ENCODE assay signal across 8 mouse cellular contexts in genomic region chr9:98985800-98986475, GRCm38 (mm10). TPM values are rescaled to one million over a fixed set of nuclear protein-coding genes. Genes with fewer than 3 reads are reported as not detected.
DNase-seq lines count a peak whose midpoint lies in the region; ATAC-seq and TF ChIP-seq lines count a peak whose summit lies in the region.

TSS of gene Faim (plus strand) at chr9:98986373.

- H3K9ac ChIP-seq in kidney, embryonic 14.5 days (ENCODE audit: low read depth, low read length): peak within 1 kb of the TSS; percentile 67
- H3K9ac ChIP-seq in limb, embryonic 15.5 days: peak within 1 kb of the TSS; percentile 54

- no peaks in the 10 kb centered on the region for H3K36me3 ChIP-seq in kidney, embryonic 14.5 days (ENCODE audit: control insufficient read depth, insufficient read depth, low read length)
- no peaks in the 10 kb centered on the region for H3K36me3 ChIP-seq in limb, embryonic 15.5 days

- DNase-seq in A20 (ENCODE audit: low read depth, low spot score): peak; percentile 99
- peak; percentile 98 to 99 for DNase-seq in heart, adult 9 months (ENCODE audit: low spot score in 2 of 2)
- DNase-seq in monocyte, adult 2 months (ENCODE audit: low read depth in 1 of 2, low spot score in 2 of 2): peak; percentile 99 to 100
- peak; percentile 99 to 100 for DNase-seq in spleen, postnatal 36 days (ENCODE audit: low spot score in 2 of 2)

- H3K4me1 ChIP-seq in bone marrow macrophage, adult 2 months (ENCODE audit: control insufficient read depth, insufficient read depth, low read length): peaks cover 7% of the 10 kb centered on the region
- H3K4me1 ChIP-seq in embryonic fibroblast, embryonic 13.5 days (ENCODE audit: control insufficient read depth, insufficient read depth, low read length): peaks cover 3% of the 10 kb centered on the region
- peaks cover 3% of the 10 kb centered on the region; the same call in 1 of the 2 replicates for H3K4me1 ChIP-seq in kidney, embryonic 14.5 days (ENCODE audit: control insufficient read depth, insufficient read depth, low read length)
- peaks cover 10% of the 10 kb centered on the region; the same call in 1 of the 2 replicates for H3K4me1 ChIP-seq in limb, embryonic 15.5 days

- H3K9me3 ChIP-seq in kidney, embryonic 14.5 days (ENCODE audit: control insufficient read depth, low read length): no peaks in the 10 kb centered on the region
- no peaks in the 10 kb centered on the region for H3K9me3 ChIP-seq in limb, embryonic 15.5 days

- peak within 1 kb of the TSS; percentile 91 for H3K4me3 ChIP-seq in bone marrow macrophage, adult 2 months (ENCODE audit: insufficient read depth, low read length)
- H3K4me3 ChIP-seq in embryonic fibroblast, embryonic 13.5 days (ENCODE audit: insufficient read depth, low read length): peak within 1 kb of the TSS; percentile 98
- peak within 1 kb of the TSS; percentile 81 for H3K4me3 ChIP-seq in kidney, embryonic 14.5 days (ENCODE audit: low read length)
- H3K4me3 ChIP-seq in limb, embryonic 15.5 days: peak within 1 kb of the TSS; percentile 87

- peak; percentile 83 for TF ChIP-seq POLR2A in bone marrow macrophage, adult 2 months (IDR thresholded peaks at IDR 0.05; ENCODE audit: borderline replicate concordance, low read depth, low read length)
- TF ChIP-seq POLR2A in embryonic fibroblast, embryonic 13.5 days (IDR thresholded peaks at IDR 0.05; ENCODE audit: low read depth, low read length): peak; percentile 98

- TF ChIP-seq CTCF in bone marrow macrophage, adult 2 months (IDR thresholded peaks at IDR 0.05; ENCODE audit: low read depth, low read length): no peak
- TF ChIP-seq CTCF in embryonic fibroblast, embryonic 13.5 days (IDR thresholded peaks at IDR 0.05; ENCODE audit: borderline replicate concordance, insufficient read depth, low read length): 0 out of 2 replicates have a peak, but pooled peaks have one; percentile 7

- under 1% methylated on average over 38 of the region's 45 CpGs for WGBS in kidney, embryonic 14.5 days
- WGBS in limb, embryonic 15.5 days: 1% methylated on average over 45 of the region's 45 CpGs

- peak within 1 kb of the TSS; percentile 83 for H3K4me2 ChIP-seq in kidney, embryonic 14.5 days (replicated peaks; ENCODE audit: low read depth, low read length)
- H3K4me2 ChIP-seq in limb, embryonic 15.5 days: peak within 1 kb of the TSS; percentile 92

- peak; percentile 99 for ATAC-seq in kidney, embryonic 14.5 days (ENCODE audit: low FRiP score, low TSS enrichment)
- ATAC-seq in limb, embryonic 15.5 days (ENCODE audit: insufficient number of reproducible peaks, low FRiP score, low TSS enrichment, low read depth): peak; percentile 97

- peaks cover 16% of the 10 kb centered on the region for H3K27me3 ChIP-seq in kidney, embryonic 14.5 days (ENCODE audit: control insufficient read depth, insufficient read depth, low read length)
- peaks cover 20% of the 10 kb centered on the region for H3K27me3 ChIP-seq in limb, embryonic 15.5 days

- H3K27ac ChIP-seq in bone marrow macrophage, adult 2 months (ENCODE audit: insufficient read depth, low read depth, low read length): no peak within 1 kb of the TSS; the same call in 1 of the 2 replicates
- no peak within 1 kb of the TSS for H3K27ac ChIP-seq in embryonic fibroblast, embryonic 13.5 days (ENCODE audit: insufficient read depth, low read length)
- H3K27ac ChIP-seq in kidney, embryonic 14.5 days (ENCODE audit: low read depth, low read length): no peak within 1 kb of the TSS
- H3K27ac ChIP-seq in limb, embryonic 15.5 days: no peak within 1 kb of the TSS; the same call in 1 of the 2 replicates

RNA-seq across cellular contexts. Expression of gene Faim, which starts in this region (rescaled TPM):
- 47.4 and 51.5 TPM in 2 replicates for polyA plus RNA-seq in bone marrow macrophage, adult 2 months (2012; ENCODE audit: insufficient read depth, insufficient read length, missing spikeins)
- polyA plus RNA-seq in embryonic fibroblast, embryonic 13.5 days (2011; ENCODE audit: insufficient read length, low read depth, missing spikeins): 26.5 and 33.9 TPM in 2 replicates
- 52.0 and 55.7 TPM in 2 replicates for polyA plus RNA-seq in kidney, embryonic 14.5 days (2014; fragmentation: Nextera tagmentation; extraction: Ambion mirVana)
- polyA plus RNA-seq in limb, embryonic 15.5 days (2015; fragmentation: Nextera tagmentation; extraction: Ambion mirVana): 33.0 and 34.0 TPM in 2 replicates
